Mouse (Mus musculus) kidney, embryonic 15.5 days (tissue): ENCODE data around the gene Gatad2a. TPM values are rescaled to one million over a fixed set of nuclear protein-coding genes. Genes with fewer than 3 reads are reported as not detected.
A peak's percentile ranks its signal among the peaks of the same experiment; 100 is the strongest.

Experiments
- ATAC-seq: fragments of 200-750 bp; cut with Nextera tagmentation; replicated peaks from 2 replicates; pipeline ENCODE4 v1.8.0; 2017; ENCODE audit warnings: moderate TSS enrichment; ENCODE audit not compliant: low FRiP score
- H3K27ac ChIP-seq: fragments of 300-500 bp; sonication (generic); 2 replicates; pipeline ENCODE4 v1.5.1; 2015; ENCODE audit warnings: mild to moderate bottlenecking, inconsistent platforms
- H3K27me3 ChIP-seq: fragments of 300-500 bp; sonication (generic); 2 replicates; pipeline ENCODE4 v1.6.1; 2015; ENCODE audit warnings: inconsistent platforms
- H3K36me3 ChIP-seq: fragments of 300-500 bp; sonication (generic); 2 replicates; pipeline ENCODE4 v1.6.1; 2015; ENCODE audit warnings: inconsistent platforms
- H3K4me1 ChIP-seq: fragments of 300-500 bp; sonication (generic); 2 replicates; pipeline ENCODE4 v1.6.1; 2015; ENCODE audit warnings: inconsistent platforms
- H3K4me2 ChIP-seq: fragments of 300-500 bp; sonication (generic); 2 replicates; pipeline ENCODE4 v1.6.1; 2015; ENCODE audit warnings: moderate library complexity, mild to moderate bottlenecking, inconsistent platforms
- H3K4me3 ChIP-seq: fragments of 300-500 bp; sonication (generic); replicated peaks from 2 replicates; pipeline ENCODE4 v1.5.1; 2015; ENCODE audit warnings: mild to moderate bottlenecking, inconsistent platforms
- H3K9ac ChIP-seq: fragments of 300-500 bp; sonication (generic); 2 replicates; pipeline ENCODE4 v1.6.1; 2015; ENCODE audit warnings: mild to moderate bottlenecking, inconsistent platforms
- H3K9me3 ChIP-seq: fragments of 300-500 bp; sonication (generic); replicated peaks from 2 replicates; pipeline ENCODE4 v1.6.1; 2016; ENCODE audit warnings: inconsistent platforms
- WGBS: fragments of 180-500 bp; shearing (Covaris S2); methylation state at CpG from one replicate; pipeline ENCODE4 v1.1.7; 2015; ENCODE audit warnings: mixed read lengths; 5-methylcytosine and 5-hydroxymethylcytosine counted together
- polyA plus RNA-seq: library from polyadenylated mRNA; unstranded; fragments of >200 nt; fragmentation: Nextera tagmentation; extraction: Ambion mirVana; gene quantifications from 2 replicates; pipeline ENCODE4 v1.2.1, GENCODE M21; 2015

The Gatad2a gene
- polyA plus RNA-seq, 1 experiment from 2014 or later, result 40.0 TPM

DNA sequence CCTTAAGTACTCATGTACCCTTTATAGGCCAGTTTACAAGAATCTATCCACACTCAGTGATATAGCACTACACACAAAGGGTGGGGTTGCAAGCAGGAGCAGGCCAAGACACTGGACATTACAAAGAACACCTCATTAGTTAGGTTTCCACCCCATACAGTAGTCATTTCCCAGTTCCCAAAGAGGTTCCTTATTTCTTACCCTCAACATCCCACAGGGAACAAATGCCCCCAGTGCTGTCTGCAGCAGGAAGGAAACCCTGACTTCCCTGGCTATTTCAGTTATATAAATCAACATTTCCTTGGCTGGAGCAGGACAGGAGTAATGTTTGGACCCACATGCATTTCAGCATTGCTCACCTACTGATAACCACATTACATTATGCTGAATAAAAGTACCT is 8.4 kb downstream of the Gatad2a start:
- Histone ChIP-seq H3K4me2 (no peak overlapping the region), H3K9ac (no peak overlapping the region), H3K4me3 (no peak overlapping the region), H3K36me3 (0 out of 2 replicates have a peak, but pooled peaks cover 6% of the 10 kb centered on the region), H3K27ac (no peak overlapping the region), H3K27me3 (no peaks in the 10 kb centered on the region), H3K4me1 (peaks cover 1% of the 10 kb centered on the region; the same call in 1 of the 2 replicates), H3K9me3 (no peaks in the 10 kb centered on the region)
- no peak for ATAC-seq

DNA sequence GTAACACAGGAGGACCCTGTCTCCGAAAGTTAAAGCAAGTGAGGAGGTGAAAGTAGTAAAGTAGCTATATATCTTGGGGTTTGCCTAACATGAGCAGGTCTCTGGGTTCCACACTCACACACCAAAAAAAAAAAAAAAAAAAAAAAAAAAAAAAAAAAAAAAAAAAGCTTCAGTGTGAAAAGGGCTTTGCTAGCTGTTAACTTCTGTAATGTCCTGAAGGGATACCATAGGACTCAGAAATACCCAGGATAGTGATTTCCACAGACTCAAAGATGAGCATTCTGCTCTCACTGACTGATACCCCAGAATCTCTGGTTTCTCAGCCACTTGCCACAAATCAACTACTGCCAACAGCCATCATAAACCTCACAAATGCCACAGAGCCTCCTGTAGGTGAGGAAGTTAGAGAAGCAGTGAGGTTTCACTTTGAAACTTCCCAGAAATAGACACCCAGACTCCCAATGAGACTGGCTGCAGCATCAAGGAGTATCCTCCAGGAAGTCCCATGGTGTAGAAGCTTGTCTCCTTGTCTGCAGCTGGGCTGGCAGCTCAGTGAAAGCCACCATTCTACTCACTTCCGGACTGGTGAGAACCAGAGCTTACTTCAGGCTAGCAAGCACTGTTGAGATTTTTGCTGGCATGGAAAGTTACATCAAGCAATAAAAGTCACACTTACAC is 11.2 kb downstream of the Gatad2a start:
- 80% methylated on average over 2 of the region's 2 CpGs for WGBS
- Histone ChIP-seq H3K4me3 (no peak overlapping the region), H3K27me3 (no peaks in the 10 kb centered on the region), H3K36me3 (0 out of 2 replicates have a peak, but pooled peaks cover 3% of the 10 kb centered on the region), H3K9ac (no peak overlapping the region), H3K4me2 (no peak overlapping the region), H3K4me1 (no peaks in the 10 kb centered on the region), H3K9me3 (no peaks in the 10 kb centered on the region), H3K27ac (no peak overlapping the region)
- no peak for ATAC-seq

DNA sequence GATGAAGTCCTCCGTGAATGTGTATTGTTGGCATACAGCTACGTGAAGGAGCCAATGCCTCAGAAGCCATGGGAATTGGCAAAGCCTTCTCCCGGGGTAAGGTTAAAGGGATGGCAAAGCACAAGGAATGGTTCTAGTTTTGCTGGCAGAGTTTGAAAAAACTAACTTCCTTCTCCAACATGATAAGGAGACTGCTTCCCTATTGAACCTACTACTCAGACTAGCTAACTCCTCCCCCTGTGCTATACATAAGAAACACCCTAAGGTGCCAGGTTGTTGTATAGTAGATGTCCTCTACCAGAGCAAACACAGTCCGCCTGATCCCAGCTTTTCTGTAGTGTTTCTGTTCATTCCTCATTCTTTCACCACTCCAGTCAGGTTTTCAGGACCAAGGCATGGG is 17.7 kb downstream of the Gatad2a start:
- ATAC-seq, result no peak
- 96% methylated on average over 4 of the region's 4 CpGs for WGBS
- H3K27me3 ChIP-seq, result no peaks in the 10 kb centered on the region
- peaks cover 9% of the 10 kb centered on the region for H3K4me1 ChIP-seq
- no peaks in the 10 kb centered on the region for H3K9me3 ChIP-seq
- H3K9ac ChIP-seq, result no peak overlapping the region
- 0 out of 2 replicates have a peak, but pooled peaks cover 3% of the 10 kb centered on the region for H3K36me3 ChIP-seq
- no peak overlapping the region for H3K4me2 ChIP-seq
- no peak overlapping the region for H3K4me3 ChIP-seq
- H3K27ac ChIP-seq, result no peak overlapping the region

DNA sequence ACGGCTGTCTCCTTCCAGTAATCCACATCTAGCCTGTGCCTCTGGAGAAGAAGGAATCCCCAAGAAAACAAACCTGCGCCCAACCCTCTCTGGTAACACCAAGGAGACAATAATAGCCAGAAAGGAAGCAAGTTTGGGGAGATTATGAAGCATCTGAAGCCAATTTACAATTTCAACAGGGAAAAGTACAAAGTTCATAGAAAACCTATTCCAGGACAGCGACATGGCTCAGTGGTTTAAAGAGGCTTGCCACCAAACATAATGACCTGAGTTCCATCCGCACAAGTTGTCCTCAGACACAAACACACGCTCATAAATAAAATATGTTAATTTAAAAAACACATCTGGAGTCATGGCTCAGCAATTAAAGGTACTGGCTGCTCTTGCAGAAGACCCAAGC is 21.4 kb downstream of the Gatad2a start:
- peak overlapping the region; percentile 87 for H3K27ac ChIP-seq
- peak overlapping the region; percentile 79 for H3K4me3 ChIP-seq
- no peak for ATAC-seq
- H3K9me3 ChIP-seq, result no peaks in the 10 kb centered on the region
- H3K9ac ChIP-seq, result peak overlapping the region; percentile 86
- H3K4me1 ChIP-seq, result peaks cover 44% of the 10 kb centered on the region
- H3K36me3 ChIP-seq, result no peaks in the 10 kb centered on the region
- H3K27me3 ChIP-seq, result no peaks in the 10 kb centered on the region
- WGBS, result 31% methylated on average over 5 of the region's 5 CpGs
- peak overlapping the region; percentile 90 for H3K4me2 ChIP-seq

DNA sequence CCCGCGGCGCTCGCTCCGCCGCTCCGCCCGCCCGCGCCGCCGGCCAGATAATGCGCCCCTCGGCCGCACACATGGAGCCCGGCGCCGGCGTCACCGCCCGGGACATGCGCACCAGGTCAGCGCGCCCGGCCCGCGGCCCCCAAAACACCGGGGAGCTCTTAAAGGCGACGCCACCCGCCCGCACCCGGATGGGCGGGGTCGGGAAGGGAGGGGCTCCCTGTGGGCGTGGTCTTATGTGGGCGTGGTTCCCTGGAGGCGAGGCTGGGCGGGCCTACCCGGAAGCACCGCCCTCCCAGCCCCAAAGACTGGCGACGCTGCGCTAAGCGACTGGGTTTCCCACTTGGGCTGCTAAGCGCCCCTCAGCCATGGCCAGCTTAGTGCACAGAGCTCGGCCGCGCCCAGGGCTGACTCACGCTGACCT is 22.0 kb downstream of the Gatad2a start:
- peaks cover 48% of the 10 kb centered on the region for H3K4me1 ChIP-seq
- H3K27me3 ChIP-seq, result no peaks in the 10 kb centered on the region
- no peaks in the 10 kb centered on the region for H3K9me3 ChIP-seq
- peak overlapping the region; percentile 86 for H3K9ac ChIP-seq
- peak; percentile 97 for ATAC-seq
- peak overlapping the region; percentile 90 for H3K4me2 ChIP-seq
- WGBS, result 0% methylated on average over 41 of the region's 50 CpGs
- H3K27ac ChIP-seq, result peak overlapping the region; percentile 87
- H3K36me3 ChIP-seq, result no peaks in the 10 kb centered on the region
- peak overlapping the region; percentile 79 for H3K4me3 ChIP-seq

DNA sequence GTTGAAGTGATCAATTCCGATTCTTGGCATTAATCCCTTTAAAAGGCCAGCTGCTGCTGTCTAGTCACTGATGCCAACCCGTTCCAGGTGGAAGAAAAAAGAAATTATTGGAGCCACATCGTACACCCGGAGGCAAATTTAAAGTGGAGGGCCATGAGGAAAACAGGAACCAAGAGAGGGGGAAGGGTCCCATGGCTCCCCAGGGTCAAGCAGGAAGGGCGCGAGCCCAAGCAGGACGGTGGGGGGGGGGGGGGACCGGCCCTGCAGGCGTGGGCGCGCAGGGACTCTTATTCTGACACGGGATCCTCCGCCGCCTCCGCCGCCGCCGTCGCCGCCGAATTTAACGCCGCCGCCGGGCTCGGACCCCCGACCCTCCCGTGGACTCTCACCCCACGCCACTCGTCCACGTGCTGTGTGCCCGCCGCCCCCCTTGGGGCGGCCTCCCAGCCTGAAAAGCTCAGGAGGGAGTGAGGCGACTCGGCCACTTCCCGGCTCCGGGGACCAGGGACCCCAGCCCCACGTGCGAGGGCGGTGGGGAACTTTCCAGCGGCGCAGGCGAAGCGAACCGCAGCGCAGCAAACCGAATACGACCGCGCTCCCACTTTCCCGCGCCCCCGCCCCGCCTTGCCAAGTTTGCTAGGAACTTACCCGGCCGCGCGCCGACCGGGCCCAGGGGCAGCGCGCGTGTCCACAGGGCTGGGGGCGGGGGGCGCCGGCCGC is 22.6 kb downstream of the Gatad2a start:
- Histone ChIP-seq H3K9ac (peak overlapping the region; percentile 86), H3K4me1 (peaks cover 48% of the 10 kb centered on the region), H3K4me2 (peak overlapping the region; percentile 90), H3K36me3 (no peaks in the 10 kb centered on the region), H3K4me3 (peak overlapping the region; percentile 79), H3K27ac (peak overlapping the region; percentile 87), H3K27me3 (no peaks in the 10 kb centered on the region), H3K9me3 (no peaks in the 10 kb centered on the region)
- peak; percentile 38 for ATAC-seq
- WGBS, result under 1% methylated on average over 54 of the region's 68 CpGs

DNA sequence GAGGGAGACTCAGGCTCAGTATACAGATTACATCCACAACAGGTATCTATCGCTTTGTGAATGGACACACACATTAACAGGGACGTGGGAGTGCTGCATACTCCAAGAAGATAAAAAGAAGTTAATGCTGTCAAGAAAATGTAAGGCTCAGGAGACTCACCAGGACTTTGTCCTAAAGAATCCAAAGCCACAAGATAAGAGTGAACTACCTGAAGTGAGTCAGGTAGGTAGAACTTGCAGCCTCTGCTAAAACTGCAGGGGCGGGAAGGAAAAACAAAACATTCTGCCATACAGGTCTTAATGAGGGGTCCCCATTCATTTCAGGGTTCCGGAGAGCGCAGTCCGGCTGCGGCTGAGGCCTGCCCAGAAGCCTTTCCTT is 23.1 kb downstream of the Gatad2a start:
- WGBS, result 7% methylated on average over 7 of the region's 7 CpGs
- ATAC-seq, result no peak
- Histone ChIP-seq H3K4me1 (peaks cover 48% of the 10 kb centered on the region), H3K4me2 (peak overlapping the region; percentile 90), H3K9me3 (no peaks in the 10 kb centered on the region), H3K27ac (peak overlapping the region; percentile 87; the same call in 1 of the 2 replicates), H3K27me3 (no peaks in the 10 kb centered on the region), H3K36me3 (no peaks in the 10 kb centered on the region), H3K4me3 (peak overlapping the region; percentile 79), H3K9ac (peak overlapping the region; percentile 86)

DNA sequence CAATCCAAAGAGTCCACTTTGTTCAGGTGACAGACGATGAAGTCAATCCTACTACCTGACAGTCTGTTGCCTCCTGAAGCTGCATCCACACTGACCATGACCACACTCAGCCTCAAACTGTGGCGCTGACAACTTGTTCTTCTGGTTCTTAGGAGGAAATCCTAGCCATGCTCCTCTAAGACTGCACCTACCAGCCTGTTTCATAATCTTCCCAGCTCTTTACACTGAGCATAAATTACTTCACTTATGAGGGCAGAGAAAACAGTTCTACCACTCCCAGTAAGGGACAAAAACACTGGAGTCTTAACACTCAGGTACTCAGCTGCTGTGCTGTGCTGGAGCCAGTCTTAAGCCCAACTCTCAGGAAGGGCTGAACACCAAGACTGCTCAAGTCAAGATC is 25.3 kb downstream of the Gatad2a start:
- Histone ChIP-seq H3K9me3 (no peaks in the 10 kb centered on the region), H3K27ac (peak overlapping the region; percentile 10; the same call in 1 of the 2 replicates), H3K27me3 (no peaks in the 10 kb centered on the region), H3K4me2 (0 out of 2 replicates have a peak overlapping the region, but pooled peaks have one; percentile 90), H3K9ac (no peak overlapping the region), H3K4me1 (peaks cover 54% of the 10 kb centered on the region), H3K4me3 (no peak overlapping the region), H3K36me3 (peaks cover 1% of the 10 kb centered on the region; the same call in 1 of the 2 replicates)
- WGBS, result 89% methylated on average over 2 of the region's 2 CpGs
- no peak for ATAC-seq

DNA sequence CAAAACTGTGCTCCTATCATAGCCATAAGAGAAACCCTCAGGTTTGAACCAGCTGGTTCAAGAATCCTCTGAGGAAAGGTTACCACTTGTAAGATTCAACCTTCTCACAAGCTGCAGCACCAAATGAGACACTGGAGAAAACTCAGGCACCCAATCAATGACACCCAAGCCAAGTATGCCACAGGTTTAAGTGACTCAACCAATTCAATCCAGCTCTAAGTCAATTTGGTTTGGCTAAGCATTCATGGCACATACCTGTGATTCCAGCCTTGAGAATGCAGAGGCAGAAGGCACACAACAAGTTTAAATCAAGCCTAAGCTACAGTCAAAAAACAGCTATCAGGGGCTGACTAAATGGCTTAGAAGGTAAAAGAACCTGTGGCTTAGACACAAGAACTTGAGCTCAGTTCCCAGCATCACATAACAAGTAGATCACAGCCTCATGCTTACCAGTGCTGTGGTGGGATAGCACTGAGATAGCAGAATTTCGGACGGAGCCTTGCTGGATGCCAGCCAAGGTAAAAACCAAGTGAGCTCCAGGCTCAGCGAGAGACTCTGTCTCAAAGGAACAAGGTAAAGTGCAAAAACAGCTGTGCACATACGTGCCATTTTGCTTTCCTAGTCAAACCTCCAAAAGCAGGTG is 28.8 kb downstream of the Gatad2a start:
- Histone ChIP-seq H3K4me1 (peaks cover 36% of the 10 kb centered on the region), H3K27me3 (no peaks in the 10 kb centered on the region), H3K9me3 (no peaks in the 10 kb centered on the region), H3K36me3 (peaks cover 10% of the 10 kb centered on the region; the same call in 1 of the 2 replicates), H3K9ac (no peak overlapping the region), H3K4me2 (no peak overlapping the region), H3K4me3 (no peak overlapping the region), H3K27ac (no peak overlapping the region)
- 78% methylated on average over 4 of the region's 4 CpGs for WGBS
- ATAC-seq, result no peak

DNA sequence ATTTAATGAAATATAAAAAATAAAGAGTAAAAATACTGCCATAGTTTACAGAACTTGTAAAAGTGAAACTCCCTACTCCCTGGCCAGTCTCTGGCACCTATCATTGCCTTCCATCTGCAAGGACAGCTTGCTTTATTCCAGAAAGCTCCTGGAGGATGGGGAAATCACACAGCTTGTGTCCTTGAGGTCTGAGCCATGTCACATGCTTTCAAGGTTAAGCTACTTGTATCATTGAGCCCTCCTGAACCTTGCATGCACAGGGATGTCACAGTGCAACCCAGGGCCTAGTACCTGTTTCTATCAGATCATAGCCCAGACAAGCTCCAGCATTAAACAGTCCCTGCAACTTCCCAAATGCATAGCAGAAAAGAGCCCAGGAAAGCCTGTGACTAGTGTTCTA is 36.9 kb downstream of the Gatad2a start:
- no peak overlapping the region for H3K27ac ChIP-seq
- no peak overlapping the region for H3K4me2 ChIP-seq
- ATAC-seq, result no peak
- no peaks in the 10 kb centered on the region for H3K27me3 ChIP-seq
- no peaks in the 10 kb centered on the region for H3K9me3 ChIP-seq
- peaks cover 43% of the 10 kb centered on the region for H3K4me1 ChIP-seq
- H3K4me3 ChIP-seq, result no peak overlapping the region
- H3K9ac ChIP-seq, result no peak overlapping the region
- H3K36me3 ChIP-seq, result peaks cover 12% of the 10 kb centered on the region; the same call in 1 of the 2 replicates

DNA sequence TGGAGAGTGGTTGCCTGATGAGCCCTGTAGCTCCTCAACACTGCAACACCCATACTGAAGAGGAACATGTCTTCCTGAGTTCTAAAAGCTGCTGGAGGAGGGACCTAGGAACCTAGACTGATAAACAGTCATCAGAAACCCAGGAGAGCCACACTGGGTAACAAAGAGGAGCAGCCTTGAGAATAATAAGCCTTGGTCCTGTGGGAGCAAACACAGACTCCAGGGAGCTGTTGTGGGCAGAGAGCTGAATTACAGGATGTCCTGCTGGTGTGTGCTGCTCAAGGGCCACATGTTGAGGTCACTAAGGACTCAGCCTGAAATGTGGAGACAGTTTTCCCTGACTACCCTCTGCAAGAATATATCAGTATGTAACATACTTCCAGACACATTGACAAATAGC is 38.3 kb downstream of the Gatad2a start:
- H3K4me1 ChIP-seq, result peaks cover 52% of the 10 kb centered on the region
- ATAC-seq, result no peak
- no peak overlapping the region for H3K4me2 ChIP-seq
- H3K9ac ChIP-seq, result no peak overlapping the region
- no peak overlapping the region for H3K4me3 ChIP-seq
- 0 out of 2 replicates have a peak overlapping the region, but pooled peaks have one; percentile 45 for H3K27ac ChIP-seq
- H3K27me3 ChIP-seq, result no peaks in the 10 kb centered on the region
- no peaks in the 10 kb centered on the region for H3K9me3 ChIP-seq
- peaks cover 10% of the 10 kb centered on the region; the same call in 1 of the 2 replicates for H3K36me3 ChIP-seq

DNA sequence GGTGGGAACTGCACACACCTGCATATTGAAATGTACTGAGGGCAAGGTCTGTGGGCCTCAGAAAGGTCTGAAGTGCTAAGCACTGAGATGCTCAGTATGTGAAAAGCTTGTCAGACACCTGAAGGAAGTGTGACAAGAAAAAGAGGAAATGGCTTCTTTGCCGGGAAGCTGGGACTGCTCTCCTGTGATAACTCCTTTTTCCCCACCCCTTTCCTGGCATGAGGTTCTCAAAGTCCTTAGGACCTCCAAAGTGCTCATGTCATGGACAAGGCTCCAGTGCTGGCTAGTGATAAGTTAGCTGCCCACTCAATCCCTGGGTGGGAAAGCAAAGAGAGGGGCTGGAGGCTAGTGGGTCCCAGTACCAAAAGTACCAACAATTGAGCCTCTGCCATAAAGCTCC is 38.8 kb downstream of the Gatad2a start:
- Histone ChIP-seq H3K9ac (no peak overlapping the region), H3K27me3 (no peaks in the 10 kb centered on the region), H3K27ac (0 out of 2 replicates have a peak overlapping the region, but pooled peaks have one; percentile 45), H3K36me3 (peaks cover 5% of the 10 kb centered on the region; the same call in 1 of the 2 replicates), H3K4me1 (peaks cover 53% of the 10 kb centered on the region), H3K9me3 (no peaks in the 10 kb centered on the region), H3K4me2 (no peak overlapping the region), H3K4me3 (no peak overlapping the region)
- 37% methylated on average over 1 of the region's 1 CpGs for WGBS
- ATAC-seq, result no peak
